Mouse (Mus musculus) embryo, embryonic 11 days (tissue): ENCODE measurements around the gene Mtln.

Experiments
- DNase-seq: peaks from one replicate; pipeline ENCODE4 v3.0.0-alpha.2; 2015

Mtln gene

GRCm38 (mm10) chr2:127751849-127752610 lies 40.3 kb downstream of the Mtln start:
- no peak for DNase-seq

- DNase-seq, result no peak
Observed at GRCm38 (mm10) chr2:127749376-127749775, 42.9 kb downstream of the Mtln start.

GRCm38 (mm10) chr2:127748316-127748715 lies 44.0 kb downstream of the Mtln start:
- no peak for DNase-seq

- no peak for DNase-seq
Observed at GRCm38 (mm10) chr2:127742637-127743036, 49.7 kb downstream of the Mtln start.
